Comparison of ENCODE assay signal across 11 mouse cellular contexts in genomic region chr13:99125946-99126345, GRCm38 (mm10). TPM values are rescaled to one million over a fixed set of nuclear protein-coding genes. Genes with fewer than 3 reads are reported as not detected.
A peak's percentile ranks its signal among the peaks of the same experiment; 100 is the strongest.
DNase-seq lines count a peak whose midpoint lies in the region; ATAC-seq and TF ChIP-seq lines count a peak whose summit lies in the region.
"Had no signal": no experiment of that assay in that cellular context is flagged by ENCODE, and none has a peak within 500 bp of the region (broad histone marks: within the 10 kb centered on the region; RNA-seq: fewer than 3 reads in every experiment).

No protein-coding gene starts in this region.

- no peak overlapping the region for H3K4me3 ChIP-seq in kidney, adult 2 months (ENCODE audit: insufficient read depth, low read depth, low read length)
- no peak overlapping the region for H3K4me3 ChIP-seq in kidney, embryonic 16.5 days (ENCODE audit: low read length)
- no peak overlapping the region for H3K4me3 ChIP-seq in brown adipose tissue, adult 24 weeks (ENCODE audit: insufficient read depth, low read depth, low read length)
- H3K4me3 ChIP-seq: limb, embryonic 10.5 days; megakaryocyte, embryonic 14.5 days had no signal

- H3K4me2 ChIP-seq in kidney, embryonic 16.5 days (replicated peaks; ENCODE audit: low read depth, low read length), result no peak overlapping the region

- H3K4me1 ChIP-seq in kidney, adult 2 months (ENCODE audit: control insufficient read depth, insufficient read depth, low read length), result peaks cover 17% of the 10 kb centered on the region; the same call in 1 of the 2 replicates
- H3K4me1 ChIP-seq in kidney, embryonic 16.5 days (ENCODE audit: insufficient read depth, low read length), result peaks cover 28% of the 10 kb centered on the region
- peaks cover 5% of the 10 kb centered on the region for H3K4me1 ChIP-seq in brown adipose tissue, adult 24 weeks (ENCODE audit: control insufficient read depth, insufficient read depth, insufficient read length, low read length)

- H3K9ac ChIP-seq in kidney, embryonic 16.5 days (replicated peaks; ENCODE audit: low read length), result no peak overlapping the region

- peak; percentile 24; the same call in 1 of the 2 replicates for TF ChIP-seq CTCF in kidney, adult 2 months (conservative IDR thresholded peaks at IDR 0.05; ENCODE audit: insufficient read depth, insufficient read length, low read depth, low read length)

- 37% methylated on average over 1 of the region's 1 CpGs for WGBS in kidney, adult 2 months
- WGBS in kidney, embryonic 16.5 days, result 71% methylated on average over 1 of the region's 1 CpGs

- no peak for ATAC-seq in kidney, embryonic 16.5 days (ENCODE audit: low FRiP score, low TSS enrichment)
- ATAC-seq: activated CD4-positive, CD25-positive, alpha-beta regulatory T cell, adult 4 months had no signal

- H3K27me3 ChIP-seq in kidney, adult 2 months (replicated peaks; ENCODE audit: control insufficient read depth, insufficient read depth, low read length), result no peaks in the 10 kb centered on the region
- H3K27me3 ChIP-seq in kidney, embryonic 16.5 days (ENCODE audit: insufficient read depth, low read length), result no peaks in the 10 kb centered on the region

- TF ChIP-seq POLR2A in kidney, adult 2 months (IDR thresholded peaks at IDR 0.05; ENCODE audit: low read depth, low read length), result no peak

- H3K27ac ChIP-seq in kidney, adult 2 months (ENCODE audit: insufficient read depth, low read depth, low read length), result peak overlapping the region; percentile 63
- H3K27ac ChIP-seq in kidney, embryonic 16.5 days (ENCODE audit: low read length), result no peak overlapping the region
- H3K27ac ChIP-seq in brown adipose tissue, adult 24 weeks (replicated peaks; ENCODE audit: low read depth, low read length), result peak overlapping the region; percentile 61
- H3K27ac ChIP-seq: limb, embryonic 10.5 days had no signal

- H3K9me3 ChIP-seq in kidney, embryonic 16.5 days (ENCODE audit: low read length), result 0 out of 2 replicates have a peak, but pooled peaks cover 1% of the 10 kb centered on the region
- H3K9me3 ChIP-seq: limb, embryonic 10.5 days; megakaryocyte, embryonic 14.5 days had no signal

- peak; percentile 52 for DNase-seq in kidney, adult 2 months
- DNase-seq in thymus, postnatal 0 days (ENCODE audit: low spot score), result peak; percentile 35
- DNase-seq in thymus, postnatal 10 days (ENCODE audit: low spot score in 2 of 2), result no peak
- DNase-seq in Muller cell, postnatal 12 days (ENCODE audit: inconsistent ontology term), result no peak
- no peak for DNase-seq in cerebellum, postnatal 25 days
- DNase-seq: cerebellum, adult 11 months had no signal

- no peaks in the 10 kb centered on the region for H3K36me3 ChIP-seq in kidney, adult 2 months (ENCODE audit: control insufficient read depth, insufficient read depth, low read length)
- H3K36me3 ChIP-seq in kidney, embryonic 16.5 days (ENCODE audit: insufficient read depth, low read length), result no peaks in the 10 kb centered on the region
- H3K36me3 ChIP-seq: limb, embryonic 10.5 days had no signal

RNA-seq across cellular contexts. Expression of gene Zfp366, which starts 58.7 kb away (rescaled TPM):
- polyA plus RNA-seq in kidney, adult 2 months (2012; rRNA removed), result 3.1 and 4.3 TPM in 2 replicates
- polyA plus RNA-seq in kidney, embryonic 16.5 days (2015; fragmentation: Nextera tagmentation; extraction: Ambion mirVana), result 0.96 and 1.1 TPM in 2 replicates
- polyA plus RNA-seq in thymus, postnatal 0 days (2015; fragmentation: Nextera tagmentation; extraction: Ambion mirVana), result 0.27 and 0.55 TPM in 2 replicates
- 2.8 and 6.6 TPM in 2 replicates for polyA plus RNA-seq in brown adipose tissue, adult 24 weeks (2012; ENCODE audit: insufficient read depth, insufficient read length, missing spikeins)
- polyA plus RNA-seq: activated CD4-positive, CD25-positive, alpha-beta regulatory T cell, adult 4 months had no signal

Comparison
In these comparisons a context has a peak if more than half of its experiments do, and no peak if none do; other contexts are left out.
1. DNase-seq: peak in kidney, adult 2 months (single experiment) and thymus, postnatal 0 days (single experiment); none in thymus, postnatal 10 days (0 of 2), Muller cell, postnatal 12 days (single experiment) and cerebellum, postnatal 25 days (0 of 2).